Mouse (Mus musculus): ENCODE data around the gene Tns1. TPM values are rescaled to one million over a fixed set of nuclear protein-coding genes. Genes with fewer than 3 reads are reported as not detected.
A peak's percentile ranks its signal among the peaks of the same experiment; 100 is the strongest.

The Tns1 gene
- polyA plus RNA-seq, 1 experiment from 2014 or later = 17.1 TPM

DNA sequence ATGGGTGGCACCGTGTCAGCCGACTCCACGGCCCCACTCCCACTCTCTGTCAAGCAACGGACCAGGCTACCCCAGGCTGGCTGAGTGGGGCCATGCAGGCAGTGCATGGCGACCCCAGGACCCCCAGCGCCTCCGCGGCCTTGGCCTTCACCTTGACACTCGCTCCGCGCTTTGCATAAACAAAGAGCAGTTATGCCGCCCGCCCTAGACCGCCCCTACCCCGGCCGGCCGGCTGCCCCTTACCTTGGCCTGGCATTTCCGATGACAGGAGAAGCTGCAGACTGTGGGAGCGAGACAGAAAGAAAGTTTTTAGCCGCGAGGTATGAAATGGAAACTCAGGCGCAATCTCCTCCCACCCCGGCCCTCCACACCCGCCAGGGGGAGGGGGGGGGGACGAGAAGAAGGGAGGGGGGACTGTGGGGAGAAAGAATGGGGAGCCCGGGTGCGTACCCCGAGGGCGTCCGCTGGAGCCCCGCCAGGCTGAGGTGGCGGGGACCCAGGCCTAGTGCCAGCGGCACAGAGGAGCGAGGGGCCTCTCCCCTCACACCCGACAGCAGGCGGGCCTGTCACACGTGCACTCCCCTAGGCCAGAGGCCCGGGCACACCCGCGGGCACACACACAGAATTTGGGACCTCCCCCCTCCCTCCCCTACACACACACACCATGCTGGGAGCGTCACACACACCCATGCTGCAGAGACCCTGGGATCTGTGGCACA, 55.7 kb downstream of the Tns1 start:
- peak; percentile 64; the same call in 1 of the 2 replicates for ATAC-seq (ENCODE audit: low FRiP score, low read depth)
- Histone ChIP-seq H3K27ac (replicated peaks) (no peak overlapping the region), H3K4me1 (peaks cover 16% of the 10 kb centered on the region), H3K36me3 (no peaks in the 10 kb centered on the region), H3K9me3 (no peaks in the 10 kb centered on the region), H3K4me3 (peak overlapping the region; percentile 24), H3K9ac (replicated peaks) (peak overlapping the region; percentile 32), H3K27me3 (peaks cover 48% of the 10 kb centered on the region), H3K4me2 (replicated peaks) (peak overlapping the region; percentile 53)
- 6% methylated on average over 34 of the region's 41 CpGs for WGBS

DNA sequence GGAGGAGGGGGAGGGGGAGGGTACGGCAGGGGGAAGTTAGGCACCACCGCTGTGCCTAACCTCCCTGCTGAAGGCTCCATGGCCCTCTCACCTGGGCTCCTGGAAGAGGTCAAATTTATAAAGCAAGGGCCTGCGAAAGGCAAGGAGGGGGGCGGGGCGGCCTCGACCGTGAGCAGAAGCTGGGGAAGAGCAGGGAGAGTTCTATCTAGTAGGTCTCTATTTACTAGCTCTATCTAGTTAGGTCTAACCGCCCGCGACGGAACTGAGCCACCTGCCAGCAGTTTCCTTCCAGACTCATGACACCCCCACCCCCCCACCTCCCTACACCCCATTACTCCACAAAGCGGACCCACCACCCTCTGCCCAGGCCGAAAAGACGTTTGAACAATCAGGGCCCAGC, 56.4 kb downstream of the Tns1 start:
- Histone ChIP-seq H3K27me3 (peaks cover 48% of the 10 kb centered on the region), H3K36me3 (no peaks in the 10 kb centered on the region), H3K4me3 (peak overlapping the region; percentile 24), H3K9me3 (no peaks in the 10 kb centered on the region), H3K9ac (replicated peaks) (no peak overlapping the region), H3K4me1 (peaks cover 16% of the 10 kb centered on the region), H3K4me2 (replicated peaks) (peak overlapping the region; percentile 53), H3K27ac (replicated peaks) (no peak overlapping the region)
- no peak for ATAC-seq (ENCODE audit: low FRiP score, low read depth)
- WGBS = 23% methylated on average over 14 of the region's 14 CpGs

DNA sequence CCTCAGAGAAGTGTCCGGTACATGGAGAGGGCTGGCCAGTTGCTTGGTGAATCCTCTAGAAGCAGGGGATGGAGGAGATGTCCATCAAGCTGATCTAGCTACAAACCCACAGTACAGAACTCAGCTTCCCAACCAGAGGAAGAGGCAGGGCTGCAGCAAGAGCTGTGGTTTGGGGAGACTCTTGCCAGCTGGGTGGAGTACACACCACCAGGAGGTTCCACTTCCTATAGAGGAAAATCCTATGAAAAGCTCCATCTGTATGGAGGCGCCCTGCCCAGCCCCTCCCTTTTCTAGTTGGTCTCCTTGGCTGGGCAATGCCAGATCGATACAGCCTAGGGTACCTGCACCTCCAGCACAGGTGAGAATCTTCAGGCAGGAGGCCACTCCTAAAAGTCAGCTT, 57.7 kb downstream of the Tns1 start:
- H3K27ac ChIP-seq (replicated peaks) = no peak overlapping the region
- ATAC-seq (ENCODE audit: low FRiP score, low read depth) = no peak
- H3K4me3 ChIP-seq = no peak overlapping the region
- H3K4me2 ChIP-seq (replicated peaks) = no peak overlapping the region
- 74% methylated on average over 3 of the region's 3 CpGs for WGBS
- no peaks in the 10 kb centered on the region for H3K36me3 ChIP-seq
- no peaks in the 10 kb centered on the region for H3K9me3 ChIP-seq
- H3K9ac ChIP-seq (replicated peaks) = no peak overlapping the region
- peaks cover 48% of the 10 kb centered on the region for H3K27me3 ChIP-seq
- H3K4me1 ChIP-seq = peaks cover 16% of the 10 kb centered on the region

DNA sequence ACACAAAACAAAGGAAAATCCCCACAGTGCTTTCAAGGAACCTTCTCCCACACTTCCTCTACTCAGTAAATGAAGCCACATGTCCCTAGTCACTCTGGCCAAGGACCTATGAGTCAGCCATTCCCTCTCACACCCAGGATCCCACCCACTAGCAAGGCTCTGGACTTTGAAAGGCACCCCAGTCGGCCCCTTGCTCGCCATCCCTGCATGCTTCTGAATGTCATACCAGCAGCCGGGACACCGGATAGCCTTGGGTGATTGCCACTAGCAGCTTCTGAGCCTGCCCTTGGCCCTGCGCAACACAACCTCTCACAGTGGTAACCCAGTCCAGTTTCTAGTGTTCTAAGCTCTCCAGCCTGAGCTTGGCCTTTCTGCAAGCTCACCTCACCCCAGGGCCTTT, 58.2 kb downstream of the Tns1 start:
- no peak for ATAC-seq (ENCODE audit: low FRiP score, low read depth)
- Histone ChIP-seq H3K27ac (replicated peaks) (no peak overlapping the region), H3K36me3 (no peaks in the 10 kb centered on the region), H3K4me1 (peaks cover 16% of the 10 kb centered on the region), H3K9ac (replicated peaks) (no peak overlapping the region), H3K9me3 (no peaks in the 10 kb centered on the region), H3K4me3 (no peak overlapping the region), H3K27me3 (peaks cover 46% of the 10 kb centered on the region), H3K4me2 (replicated peaks) (no peak overlapping the region)
- 91% methylated on average over 5 of the region's 5 CpGs for WGBS

DNA sequence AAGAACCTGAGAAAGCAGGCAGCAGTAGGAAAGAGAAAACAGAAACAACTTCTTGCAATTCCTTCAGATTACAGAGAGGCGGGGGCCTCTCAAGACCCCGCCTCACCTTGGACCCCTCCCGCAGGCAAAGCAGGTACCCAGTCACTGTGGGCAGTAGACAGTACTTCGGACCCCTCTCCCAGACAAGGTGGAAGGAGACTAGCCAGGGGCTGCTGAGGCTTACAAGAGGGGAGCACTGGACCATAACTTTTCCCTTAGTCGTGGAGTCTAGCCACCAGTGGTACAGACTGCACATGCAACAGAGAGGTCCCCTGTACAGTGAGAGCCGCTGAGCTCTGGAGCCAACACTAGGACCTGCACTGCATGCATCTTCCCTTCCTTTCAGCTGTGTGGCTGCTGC, 64.2 kb downstream of the Tns1 start:
- Histone ChIP-seq H3K36me3 (no peaks in the 10 kb centered on the region), H3K27ac (replicated peaks) (no peak overlapping the region), H3K9me3 (no peaks in the 10 kb centered on the region), H3K4me2 (replicated peaks) (no peak overlapping the region), H3K9ac (replicated peaks) (no peak overlapping the region), H3K4me3 (no peak overlapping the region), H3K27me3 (no peaks in the 10 kb centered on the region), H3K4me1 (no peaks in the 10 kb centered on the region)
- ATAC-seq (ENCODE audit: low FRiP score, low read depth) = no peak
- WGBS = 78% methylated on average over 6 of the region's 6 CpGs

DNA sequence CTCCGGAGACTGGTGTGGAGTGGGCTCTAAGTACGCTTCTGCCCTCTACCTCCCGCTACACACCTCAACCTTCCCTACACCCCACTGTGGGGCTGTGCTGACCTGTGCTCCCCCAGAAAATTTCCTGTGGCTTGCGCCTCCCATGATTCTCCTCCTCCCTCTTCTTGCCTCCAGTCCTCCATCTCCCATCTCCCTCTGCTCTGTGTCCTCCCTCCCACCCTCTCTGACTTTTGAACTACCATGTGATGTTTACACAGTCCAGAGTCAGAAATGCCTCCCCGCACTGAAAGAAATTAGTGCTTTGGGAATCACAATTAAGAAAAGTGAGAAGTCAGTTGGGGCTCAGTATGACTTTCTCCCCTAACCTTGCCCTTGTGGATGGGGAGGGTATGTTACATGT, 64.7 kb downstream of the Tns1 start:
- ATAC-seq (ENCODE audit: low FRiP score, low read depth) = no peak

DNA sequence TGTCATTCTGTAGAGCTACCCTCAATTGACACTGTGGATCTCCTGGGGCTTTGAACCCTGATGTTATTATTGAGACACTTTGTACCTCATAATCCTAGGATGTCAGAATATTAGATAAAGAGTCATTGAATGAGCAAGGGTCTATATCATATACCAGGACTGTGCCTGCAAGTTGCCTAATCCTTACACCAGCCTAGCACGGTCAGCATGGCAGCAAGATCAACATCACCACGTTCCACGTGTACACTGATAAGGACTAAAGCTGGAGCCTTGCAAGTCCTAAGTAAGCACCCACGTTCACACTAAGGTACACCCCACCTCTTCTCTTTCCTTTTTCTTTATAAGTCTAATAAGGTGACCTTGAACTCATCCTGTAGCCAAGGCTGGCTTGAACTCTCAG, 65.5 kb downstream of the Tns1 start:
- H3K4me1 ChIP-seq = no peaks in the 10 kb centered on the region
- no peak overlapping the region for H3K27ac ChIP-seq (replicated peaks)
- H3K36me3 ChIP-seq = no peaks in the 10 kb centered on the region
- no peak overlapping the region for H3K4me3 ChIP-seq
- ATAC-seq (ENCODE audit: low FRiP score, low read depth) = no peak
- no peaks in the 10 kb centered on the region for H3K9me3 ChIP-seq
- no peak overlapping the region for H3K4me2 ChIP-seq (replicated peaks)
- 87% methylated on average over 4 of the region's 4 CpGs for WGBS
- H3K27me3 ChIP-seq = no peaks in the 10 kb centered on the region
- no peak overlapping the region for H3K9ac ChIP-seq (replicated peaks)

More for the DNA sequence above, 64.7 kb downstream of the Tns1 start:
- Histone ChIP-seq H3K9me3 (no peaks in the 10 kb centered on the region), H3K27me3 (no peaks in the 10 kb centered on the region), H3K4me1 (no peaks in the 10 kb centered on the region), H3K27ac (replicated peaks) (no peak overlapping the region), H3K9ac (replicated peaks) (no peak overlapping the region), H3K4me3 (no peak overlapping the region), H3K36me3 (no peaks in the 10 kb centered on the region), H3K4me2 (replicated peaks) (no peak overlapping the region)
- 92% methylated on average over 5 of the region's 5 CpGs for WGBS

DNA sequence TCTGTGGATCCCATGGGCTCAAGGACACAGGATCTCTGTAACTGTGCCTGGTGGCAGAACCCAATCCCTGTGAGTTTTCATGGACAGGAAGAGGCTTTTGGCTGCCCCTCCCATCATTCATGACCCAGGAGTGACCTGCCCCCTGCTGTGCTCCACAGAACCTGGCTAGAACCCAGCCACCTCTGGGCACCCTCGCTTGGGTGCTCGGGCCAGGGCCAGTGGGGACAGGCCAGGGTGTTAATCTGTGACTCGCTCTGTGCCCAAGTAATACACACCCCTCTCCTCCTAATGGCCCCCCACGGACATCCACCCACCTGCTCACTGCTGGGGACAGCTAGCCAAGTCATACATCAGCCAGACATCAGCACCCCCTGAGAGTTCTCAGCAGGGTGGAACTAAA, 65.9 kb downstream of the Tns1 start:
- ATAC-seq (ENCODE audit: low FRiP score, low read depth) = no peak
- no peak overlapping the region for H3K4me3 ChIP-seq
- no peaks in the 10 kb centered on the region for H3K9me3 ChIP-seq
- no peak overlapping the region for H3K9ac ChIP-seq (replicated peaks)
- no peak overlapping the region for H3K27ac ChIP-seq (replicated peaks)
- H3K27me3 ChIP-seq = no peaks in the 10 kb centered on the region
- no peaks in the 10 kb centered on the region for H3K36me3 ChIP-seq
- H3K4me1 ChIP-seq = no peaks in the 10 kb centered on the region
- no peak overlapping the region for H3K4me2 ChIP-seq (replicated peaks)
- WGBS = 83% methylated on average over 4 of the region's 4 CpGs

DNA sequence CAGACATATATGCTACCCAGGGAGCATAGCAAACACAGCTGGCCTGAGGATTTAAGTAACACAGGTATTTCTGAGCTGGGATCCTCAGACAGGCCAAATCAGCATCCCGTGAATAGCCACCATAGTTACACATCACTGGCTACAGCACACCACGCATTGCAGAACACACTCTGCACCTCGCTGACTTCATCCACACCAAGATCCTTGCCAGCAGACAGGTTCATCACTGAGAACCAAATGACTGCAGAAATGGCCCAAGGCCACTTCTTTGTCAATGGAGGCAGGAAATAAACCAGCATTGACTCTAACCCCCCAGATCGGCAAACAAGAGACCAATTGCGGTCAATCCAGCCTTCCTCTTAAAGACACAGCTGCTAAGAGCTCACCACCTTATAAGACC, 66.7 kb downstream of the Tns1 start:
- H3K4me2 ChIP-seq (replicated peaks) = no peak overlapping the region
- no peaks in the 10 kb centered on the region for H3K27me3 ChIP-seq
- ATAC-seq (ENCODE audit: low FRiP score, low read depth) = no peak
- no peak overlapping the region for H3K4me3 ChIP-seq
- H3K27ac ChIP-seq (replicated peaks) = no peak overlapping the region
- WGBS = 83% methylated on average over 5 of the region's 5 CpGs
- no peaks in the 10 kb centered on the region for H3K9me3 ChIP-seq
- H3K9ac ChIP-seq (replicated peaks) = no peak overlapping the region
- H3K36me3 ChIP-seq = no peaks in the 10 kb centered on the region
- no peaks in the 10 kb centered on the region for H3K4me1 ChIP-seq

DNA sequence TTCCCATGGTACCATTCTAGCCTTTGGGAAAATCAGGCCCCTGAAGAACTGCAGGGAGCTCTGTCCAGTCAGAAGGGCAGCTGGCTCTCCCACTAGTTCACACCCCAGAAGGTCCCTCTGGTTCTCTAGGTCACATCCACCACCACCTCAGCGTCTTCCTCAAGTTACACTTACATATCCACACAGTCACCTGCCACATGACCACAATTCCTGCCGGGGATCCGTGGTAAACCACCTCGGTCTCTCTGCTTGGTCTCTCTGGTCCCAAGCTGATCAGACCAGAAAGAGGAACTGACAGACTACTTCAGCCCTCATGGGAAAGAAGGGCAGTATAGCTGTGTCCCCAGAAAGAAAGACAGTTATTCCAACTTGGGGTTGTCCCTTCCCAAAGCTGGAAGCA, 68.7 kb downstream of the Tns1 start:
- H3K4me3 ChIP-seq = no peak overlapping the region
- no peak for ATAC-seq (ENCODE audit: low FRiP score, low read depth)
- 86% methylated on average over 4 of the region's 4 CpGs for WGBS
- no peaks in the 10 kb centered on the region for H3K9me3 ChIP-seq
- no peak overlapping the region for H3K4me2 ChIP-seq (replicated peaks)
- no peaks in the 10 kb centered on the region for H3K36me3 ChIP-seq
- H3K9ac ChIP-seq (replicated peaks) = no peak overlapping the region
- no peak overlapping the region for H3K27ac ChIP-seq (replicated peaks)
- no peaks in the 10 kb centered on the region for H3K27me3 ChIP-seq
- H3K4me1 ChIP-seq = no peaks in the 10 kb centered on the region

DNA sequence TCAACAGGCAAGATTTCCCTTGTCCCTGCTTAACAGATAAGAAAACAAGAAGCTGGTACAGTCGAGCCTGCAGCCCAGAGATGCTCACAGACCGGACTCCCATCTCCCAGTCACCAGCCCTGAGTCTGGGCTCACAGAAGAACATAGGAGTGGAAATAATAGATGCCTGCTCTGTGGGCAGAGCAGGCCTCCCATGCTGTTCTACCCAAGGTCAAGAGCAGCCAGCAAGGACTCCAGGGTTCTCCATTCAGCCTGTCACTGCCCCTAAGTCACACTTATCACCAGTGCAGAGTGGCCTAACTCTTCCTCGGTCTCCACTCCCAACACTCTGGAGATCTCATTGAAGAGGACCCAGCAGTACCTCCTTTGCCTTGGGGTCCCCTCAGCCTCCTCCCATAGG, 69.8 kb downstream of the Tns1 start:
- no peak overlapping the region for H3K4me3 ChIP-seq
- no peaks in the 10 kb centered on the region for H3K4me1 ChIP-seq
- no peaks in the 10 kb centered on the region for H3K27me3 ChIP-seq
- H3K9me3 ChIP-seq = no peaks in the 10 kb centered on the region
- H3K9ac ChIP-seq (replicated peaks) = no peak overlapping the region
- no peak overlapping the region for H3K4me2 ChIP-seq (replicated peaks)
- WGBS = 70% methylated on average over 3 of the region's 3 CpGs
- ATAC-seq (ENCODE audit: low FRiP score, low read depth) = no peak
- no peak overlapping the region for H3K27ac ChIP-seq (replicated peaks)
- no peaks in the 10 kb centered on the region for H3K36me3 ChIP-seq

DNA sequence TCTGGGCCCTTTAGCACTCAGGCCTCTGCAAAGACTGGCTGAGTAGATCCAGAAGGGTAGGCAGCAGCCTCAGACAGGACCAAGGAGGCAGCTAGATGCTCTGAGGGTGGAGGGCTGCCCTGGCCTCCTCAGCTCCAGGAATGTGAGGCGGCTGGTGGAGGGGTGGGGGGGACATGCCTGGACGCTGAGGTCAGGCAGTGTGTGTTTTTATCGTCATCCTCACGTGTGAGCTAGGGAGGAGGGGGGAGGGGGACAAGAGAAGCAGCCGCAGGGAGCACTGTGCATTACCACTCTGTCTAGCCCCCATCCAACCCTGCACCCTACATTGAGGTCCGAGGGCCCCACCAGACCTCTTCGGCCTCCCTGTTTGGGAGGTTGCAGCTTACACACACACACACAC, 70.2 kb downstream of the Tns1 start:
- no peak overlapping the region for H3K4me2 ChIP-seq (replicated peaks)
- no peaks in the 10 kb centered on the region for H3K4me1 ChIP-seq
- no peaks in the 10 kb centered on the region for H3K27me3 ChIP-seq
- H3K9me3 ChIP-seq = no peaks in the 10 kb centered on the region
- no peak for ATAC-seq (ENCODE audit: low FRiP score, low read depth)
- no peak overlapping the region for H3K4me3 ChIP-seq
- H3K36me3 ChIP-seq = no peaks in the 10 kb centered on the region
- H3K27ac ChIP-seq (replicated peaks) = no peak overlapping the region
- no peak overlapping the region for H3K9ac ChIP-seq (replicated peaks)
- WGBS = 71% methylated on average over 3 of the region's 7 CpGs

DNA sequence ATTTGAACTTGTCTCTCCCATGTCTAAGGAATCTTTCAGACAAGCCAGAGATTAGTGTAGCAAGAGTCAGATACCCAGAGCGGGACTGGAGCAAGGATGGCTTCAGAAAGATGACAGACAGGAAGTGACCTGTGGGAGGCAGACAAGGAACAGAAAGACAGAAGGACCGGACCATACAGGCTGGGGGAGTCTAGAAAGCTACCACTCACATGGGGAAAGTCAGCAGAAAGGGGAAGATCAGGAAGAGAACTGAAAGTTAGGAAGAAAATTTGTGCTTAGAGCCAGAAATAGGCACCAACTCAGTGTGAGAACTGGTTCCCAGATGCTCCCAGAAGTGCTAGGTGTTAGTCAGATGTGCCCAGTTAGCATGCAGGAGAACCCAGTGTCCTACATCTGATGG, 71.2 kb downstream of the Tns1 start:
- H3K27me3 ChIP-seq = no peaks in the 10 kb centered on the region
- ATAC-seq (ENCODE audit: low FRiP score, low read depth) = no peak
- no peak overlapping the region for H3K27ac ChIP-seq (replicated peaks)
- H3K4me3 ChIP-seq = no peak overlapping the region
- no peaks in the 10 kb centered on the region for H3K4me1 ChIP-seq
- 80% methylated on average over 2 of the region's 2 CpGs for WGBS
- H3K4me2 ChIP-seq (replicated peaks) = no peak overlapping the region
- H3K9me3 ChIP-seq = no peaks in the 10 kb centered on the region
- H3K9ac ChIP-seq (replicated peaks) = no peak overlapping the region
- H3K36me3 ChIP-seq = no peaks in the 10 kb centered on the region
